ENCODE assay signal across 1 mouse cellular context in genomic region chr5:127640359-127640758, GRCm38 (mm10).
TF ChIP-seq lines count a peak whose summit lies in the region.

No protein-coding gene starts in this region.

TF ChIP-seq in CH12.LX, 34 proteins besides CTCF, POLR2A, EP300 and RAD21:
- no peak for TF ChIP-seq UBTF (IDR thresholded peaks at IDR 0.05; ENCODE audit: low read depth, low read length)
- TF ChIP-seq ETS1 (conservative IDR thresholded peaks at IDR 0.05; ENCODE audit: low read depth, low read length) = no peak
- no peak for TF ChIP-seq TBP (conservative IDR thresholded peaks at IDR 0.05; ENCODE audit: low read depth, low read length)
- TF ChIP-seq SIN3A (IDR thresholded peaks at IDR 0.05; ENCODE audit: low read length) = no peak
- TF ChIP-seq PAX5 (IDR thresholded peaks at IDR 0.05; ENCODE audit: low read length) = no peak
- no peak for TF ChIP-seq MAX (IDR thresholded peaks at IDR 0.05; ENCODE audit: low read length)
- no peak for TF ChIP-seq USF1 (IDR thresholded peaks at IDR 0.05; ENCODE audit: low read depth, low read length)
- no peak for TF ChIP-seq E2F4 (IDR thresholded peaks at IDR 0.05; ENCODE audit: insufficient replicate concordance, low read depth, low read length)
- no peak for TF ChIP-seq MXI1 (IDR thresholded peaks at IDR 0.05; ENCODE audit: low read depth, low read length)
- no peak for TF ChIP-seq ZNF384 (IDR thresholded peaks at IDR 0.05; ENCODE audit: low read depth, low read length)
- TF ChIP-seq MEF2A (IDR thresholded peaks at IDR 0.05; ENCODE audit: borderline replicate concordance, low read depth, low read length) = no peak
- no peak for TF ChIP-seq ZKSCAN1 (IDR thresholded peaks at IDR 0.05; ENCODE audit: borderline replicate concordance, low read depth, low read length)
- TF ChIP-seq USF2 (conservative IDR thresholded peaks at IDR 0.05; ENCODE audit: low read depth, low read length) = no peak
- TF ChIP-seq HCFC1 (IDR thresholded peaks at IDR 0.05; ENCODE audit: low read depth, low read length) = no peak
- TF ChIP-seq MYC (IDR thresholded peaks at IDR 0.05; ENCODE audit: low read depth, low read length) = no peak
- no peak for TF ChIP-seq KAT2A (IDR thresholded peaks at IDR 0.05; ENCODE audit: insufficient replicate concordance, low read length)
- TF ChIP-seq IRF4 (IDR thresholded peaks at IDR 0.05; ENCODE audit: low read depth, low read length) = no peak
- TF ChIP-seq JUND (conservative IDR thresholded peaks at IDR 0.05; ENCODE audit: low read depth, low read length) = no peak
- TF ChIP-seq CHD1 (IDR thresholded peaks at IDR 0.05; ENCODE audit: low read depth, low read length) = no peak
- no peak for TF ChIP-seq CHD2 (IDR thresholded peaks at IDR 0.05; ENCODE audit: low read length)
